Mouse (Mus musculus): Measurements from ENCODE around the gene Cyren.

Cyren gene

DNA sequence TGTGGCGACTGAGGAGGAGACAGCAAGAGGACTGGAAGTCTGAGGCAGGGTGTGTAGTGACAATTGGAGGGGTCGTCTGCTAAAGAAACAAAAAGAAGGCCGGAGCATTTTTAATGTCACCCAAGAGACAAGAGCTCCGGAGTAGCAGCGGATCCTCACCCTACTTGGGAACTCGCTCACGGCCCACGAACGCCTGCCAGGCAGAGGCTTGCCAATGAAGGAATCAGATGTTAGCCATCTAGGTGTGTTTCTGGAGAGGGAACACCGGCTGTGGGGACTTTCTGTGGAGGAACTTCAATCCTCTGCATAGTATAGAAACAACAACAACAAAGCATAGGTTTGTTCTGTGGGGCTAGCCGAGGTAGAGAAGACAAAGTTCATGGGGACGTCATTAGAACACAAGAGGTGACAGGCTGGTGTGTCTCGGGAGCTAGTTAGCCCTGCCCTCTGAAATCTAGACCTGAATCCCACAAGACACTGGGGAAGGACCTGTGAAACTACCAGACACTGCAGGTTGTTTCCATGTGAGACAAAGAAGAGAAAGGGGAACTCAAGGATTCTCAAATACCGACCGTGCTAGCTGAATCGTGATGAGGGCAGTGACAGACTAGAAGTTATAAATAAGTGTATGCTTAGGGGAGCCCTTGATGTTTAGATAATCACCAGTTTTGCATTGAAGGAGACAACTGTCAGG, 10.4 kb downstream of the Cyren start:
- DNase-seq (ENCODE audit: low spot score in 2 of 2): no peak

DNA sequence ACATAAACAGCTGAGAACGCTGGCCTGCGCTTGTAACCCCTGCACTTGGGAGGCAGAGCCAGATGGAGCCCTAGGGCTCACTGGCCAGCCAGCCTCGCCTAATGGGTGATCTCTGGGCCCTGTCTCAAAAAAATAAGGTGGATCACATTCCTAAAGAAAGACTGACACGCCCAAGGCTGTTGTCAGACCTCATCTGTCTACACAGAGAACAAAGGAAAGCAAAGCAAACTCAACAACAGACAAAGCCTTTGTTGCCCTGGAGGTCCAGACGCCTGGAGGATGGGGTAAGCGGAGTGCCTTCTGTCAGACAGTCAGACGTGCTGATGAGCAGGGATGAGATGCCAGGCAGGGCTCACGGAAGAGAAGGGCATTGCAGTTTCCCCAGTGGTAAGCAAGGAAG, 11.1 kb downstream of the Cyren start:
- DNase-seq (ENCODE audit: low spot score in 2 of 2): no peak

DNA sequence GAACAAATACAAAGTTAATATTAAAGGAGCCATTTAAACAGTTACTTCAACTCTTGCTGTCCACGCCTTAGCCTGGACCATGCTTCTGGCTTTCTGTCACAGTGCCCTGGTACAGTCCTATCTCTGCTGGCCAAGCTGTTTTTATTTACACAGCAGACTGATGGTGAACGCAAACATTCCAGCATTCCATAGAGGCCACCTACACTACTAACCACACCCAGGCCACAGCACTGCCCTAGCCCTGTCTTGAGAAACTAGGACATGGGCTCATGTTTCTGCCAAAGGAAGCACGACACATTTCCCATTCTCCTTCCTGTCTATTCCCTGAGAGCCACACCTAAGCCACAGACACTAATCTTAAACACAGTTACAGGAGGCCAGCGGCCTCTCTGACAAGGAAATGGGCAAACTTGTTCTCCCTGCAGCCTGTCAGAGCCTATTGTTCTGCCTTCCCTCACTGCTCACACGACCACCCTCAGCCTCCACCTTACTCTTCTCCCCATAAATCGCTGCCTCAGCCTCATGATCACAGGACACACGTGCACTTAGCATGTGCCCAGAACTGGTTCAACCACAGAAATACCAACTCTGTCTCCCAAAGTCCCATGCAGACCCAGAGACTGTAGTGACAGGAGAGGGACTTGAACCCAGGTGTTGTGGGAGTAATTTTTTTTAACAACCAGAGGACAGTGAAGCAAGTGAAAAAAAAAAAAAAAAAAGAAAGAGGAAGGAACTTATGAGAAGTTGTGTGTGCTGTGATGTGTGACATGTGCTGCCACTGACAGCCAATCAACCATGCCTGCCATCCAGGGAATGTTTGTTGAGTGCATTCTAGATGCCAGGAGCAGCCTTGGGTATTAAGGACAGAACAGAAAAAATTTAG, 11.9 kb downstream of the Cyren start:
- peak in 1 of 2 experiments; percentile 2 for DNase-seq (ENCODE audit: low spot score in 2 of 2)

DNA sequence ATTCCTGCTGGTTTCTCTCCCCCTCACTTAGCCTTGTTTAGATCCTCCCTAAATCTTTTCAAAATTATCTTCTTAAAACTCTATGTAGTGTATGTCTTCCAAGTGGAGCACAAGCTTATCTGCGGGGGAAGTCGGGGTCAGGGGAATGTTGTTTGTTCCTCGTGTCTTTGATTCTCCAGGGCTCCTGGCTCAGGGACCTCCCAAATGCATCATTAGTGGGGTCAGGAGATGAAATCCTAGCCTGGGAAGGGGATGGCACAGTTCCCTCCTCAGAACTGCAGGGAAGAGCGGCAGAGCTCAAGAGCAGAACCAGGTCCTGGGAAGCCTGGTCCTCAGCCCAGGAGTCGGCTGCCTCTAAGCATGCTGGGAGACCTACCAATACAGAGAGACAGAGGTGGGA, 12.6 kb downstream of the Cyren start:
- peak in 1 of 2 experiments; percentile 1 for DNase-seq (ENCODE audit: low spot score in 2 of 2)

DNA sequence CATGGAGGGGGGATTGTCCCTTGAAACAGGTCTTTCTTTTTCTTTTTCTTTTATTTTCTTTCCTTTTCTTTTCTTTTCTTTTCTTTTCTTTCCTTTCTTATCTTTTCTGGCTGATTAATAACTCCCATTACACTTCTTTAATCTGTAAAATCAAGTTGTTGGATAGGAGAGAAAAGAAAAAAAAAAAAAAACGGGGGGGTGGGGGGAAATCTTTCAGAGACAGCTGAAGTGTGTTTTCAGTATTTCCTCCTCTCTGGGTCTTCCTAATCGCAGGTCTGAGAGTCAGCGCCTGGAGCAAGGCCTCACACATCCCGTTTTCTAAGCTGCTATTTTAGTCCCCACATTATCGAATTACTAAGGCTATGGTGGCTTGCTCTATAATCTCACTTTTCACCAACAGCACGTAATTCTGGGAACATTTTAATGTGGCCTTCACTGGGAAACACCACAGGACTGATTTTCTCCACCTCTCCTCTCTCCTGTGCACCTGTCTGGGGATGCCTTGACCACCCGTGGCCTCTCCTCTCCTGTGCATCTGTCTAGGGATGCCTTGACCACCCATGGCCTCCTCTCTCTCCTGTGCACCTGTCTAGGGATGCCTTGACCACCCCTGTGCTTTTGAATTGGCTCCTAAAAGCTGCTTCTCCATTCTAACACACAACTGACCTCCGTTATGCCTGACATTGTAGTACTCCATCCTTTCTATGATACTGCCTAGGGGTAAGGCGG, 13.9 kb downstream of the Cyren start:
- DNase-seq (ENCODE audit: low spot score in 2 of 2): no peak

DNA sequence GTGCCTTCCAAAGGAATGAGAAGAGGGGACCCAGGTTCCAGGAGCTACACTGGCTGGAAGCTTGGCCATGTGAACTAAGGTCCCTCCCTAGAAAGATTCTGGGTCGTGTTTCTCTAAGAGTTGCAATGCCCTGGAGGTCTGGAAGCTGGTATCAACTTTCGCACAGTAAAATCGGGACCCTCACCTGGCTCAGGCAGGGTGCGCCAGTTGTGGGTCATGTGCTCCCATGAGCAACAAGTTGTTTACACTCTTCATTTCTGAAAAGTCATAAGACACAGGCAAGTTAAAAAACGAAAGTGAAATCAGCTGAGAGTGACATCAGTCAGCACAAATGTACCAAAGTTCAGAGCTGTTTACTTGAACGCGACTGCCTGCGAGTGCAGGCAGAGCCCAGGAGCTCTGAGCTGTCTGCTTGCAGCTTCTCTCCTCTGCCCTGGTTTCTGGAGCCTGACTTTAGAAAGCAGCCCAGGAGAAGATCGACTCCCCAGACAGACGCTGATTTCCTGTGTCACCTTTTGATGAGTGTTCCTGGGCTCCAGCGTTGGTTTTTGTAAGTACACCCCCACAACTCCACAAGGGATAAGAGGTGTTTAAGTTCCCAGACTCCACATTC, 15.0 kb downstream of the Cyren start, which contains the start of gene Tmem140:
Gene Tmem140 (plus strand): TSS at position 356 of the 613 bp plus-strand sequence.
- peak in 1 of 2 experiments; percentile 57 for DNase-seq (ENCODE audit: low spot score in 2 of 2)

DNA sequence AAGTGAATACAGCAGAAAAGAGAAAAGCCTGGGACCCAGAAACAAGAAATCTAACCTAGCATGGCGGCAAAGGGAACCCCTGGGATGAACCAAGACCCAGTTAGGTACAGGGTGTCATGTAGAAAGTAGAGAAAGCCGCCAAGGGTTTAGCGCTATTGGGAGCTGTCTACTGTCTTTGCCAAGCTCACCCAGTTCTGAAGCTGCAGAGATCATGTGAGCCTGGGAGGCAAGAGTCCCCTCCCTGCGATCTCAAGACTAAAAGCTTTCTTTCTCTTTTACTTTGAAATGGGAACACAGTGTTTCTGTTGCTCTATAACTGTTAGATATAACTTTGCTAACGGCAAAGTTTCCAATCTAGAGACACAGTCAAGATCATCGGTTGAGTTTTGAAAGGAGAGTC, 15.5 kb downstream of the Cyren start:
- DNase-seq (ENCODE audit: low spot score in 2 of 2): peak in 1 of 2 experiments; percentile 52

DNA sequence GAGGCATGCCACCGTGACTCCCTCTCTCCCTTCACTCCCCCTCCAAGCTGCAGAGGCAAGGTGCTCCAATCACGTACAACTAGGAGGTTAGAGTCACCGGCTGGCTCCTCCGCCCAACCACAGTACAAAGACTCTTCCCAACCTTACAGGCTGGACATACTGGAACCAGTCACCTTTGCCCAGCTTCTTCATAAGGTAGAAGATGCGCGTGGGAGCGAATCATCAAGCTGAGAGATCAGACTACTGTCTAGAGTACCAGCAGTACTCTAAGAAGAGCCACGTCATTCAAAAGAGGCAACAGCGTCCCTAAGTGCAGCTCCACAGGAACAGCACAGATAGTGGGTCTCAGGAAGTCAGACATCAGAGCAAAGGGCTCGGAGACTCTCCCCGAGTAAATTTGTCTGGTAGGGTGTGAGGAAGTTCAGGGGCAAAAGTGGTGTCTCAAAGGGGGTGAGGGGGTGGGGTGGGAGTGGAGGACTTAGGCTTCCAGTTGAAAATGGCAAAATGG, 16.3 kb downstream of the Cyren start:
- DNase-seq (ENCODE audit: low spot score in 2 of 2): peak in 1 of 2 experiments; percentile 16

DNA sequence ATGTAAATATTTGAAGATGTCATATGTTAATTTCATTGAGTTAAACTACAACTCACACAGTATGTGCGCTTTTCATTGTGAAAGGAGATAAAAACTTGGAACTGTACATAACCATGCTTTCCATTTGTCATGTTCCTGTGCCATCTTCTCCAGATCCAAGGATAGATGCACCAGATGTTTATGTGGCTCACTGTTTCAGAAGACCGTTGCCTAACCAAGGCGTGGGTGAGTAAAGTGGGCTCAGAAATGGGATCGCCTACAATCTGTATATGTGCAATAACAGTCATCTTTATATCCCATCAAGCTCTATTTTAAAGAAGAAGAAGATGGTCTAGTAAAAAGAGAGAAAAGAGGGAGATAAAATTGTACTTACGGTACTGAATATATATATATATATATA, 45.5 kb downstream of the Cyren start:
- no peak for DNase-seq (ENCODE audit: low spot score in 2 of 2)

DNA sequence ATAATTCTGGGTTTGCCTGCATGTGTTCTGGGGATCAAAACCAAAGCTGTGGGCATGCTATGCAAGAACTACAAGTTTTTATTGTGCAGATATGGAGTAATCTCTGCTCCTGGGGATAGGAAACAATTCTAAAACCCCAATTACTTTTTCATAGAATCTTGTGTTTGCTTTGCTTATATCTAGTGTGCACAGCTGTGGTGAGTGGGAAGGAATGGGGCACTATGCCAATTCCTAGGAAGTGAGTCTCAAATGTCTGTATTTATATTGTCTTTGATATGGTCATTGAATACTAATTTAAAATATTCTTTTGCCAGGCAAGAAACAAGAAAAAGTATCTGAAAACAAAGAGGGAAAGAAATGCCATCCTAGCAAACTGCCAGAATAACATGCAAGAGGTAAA, 53.5 kb downstream of the Cyren start:
- DNase-seq (ENCODE audit: low spot score in 2 of 2): no peak

Measured in thymus, postnatal 10 days (tissue).